Mouse (Mus musculus) hindbrain, embryonic 10.5 days (tissue): ENCODE results near the gene Mpp2. TPM values are rescaled to one million over a fixed set of nuclear protein-coding genes. Genes with fewer than 3 reads are reported as not detected.

Source experiments
- DNase-seq: peaks from one replicate; pipeline ENCODE4 v3.0.0-alpha.2; 2017; ENCODE audit warnings: low spot score
- H3K27ac ChIP-seq: fragments of 300-500 bp; sonication (generic); 2 replicates; pipeline ENCODE4 v1.5.1; 2016; ENCODE audit warnings: mild to moderate bottlenecking, moderate library complexity
- H3K27me3 ChIP-seq: fragments of 300-500 bp; sonication (generic); 2 replicates; pipeline ENCODE4 v1.6.1; 2016; ENCODE audit warnings: mild to moderate bottlenecking; ENCODE audit not compliant: poor library complexity, insufficient read depth, severe bottlenecking
- H3K36me3 ChIP-seq: fragments of 300-500 bp; sonication (generic); 2 replicates; pipeline ENCODE4 v1.6.1; 2016; ENCODE audit warnings: mild to moderate bottlenecking, moderate library complexity
- H3K4me1 ChIP-seq: fragments of 300-500 bp; sonication (generic); replicated peaks from 2 replicates; pipeline ENCODE4 v1.6.1; 2016; ENCODE audit warnings: mild to moderate bottlenecking
- H3K4me3 ChIP-seq: fragments of 300-500 bp; sonication (generic); 2 replicates; pipeline ENCODE4 v1.5.1; 2016; ENCODE audit warnings: mild to moderate bottlenecking, moderate library complexity
- H3K9me3 ChIP-seq: fragments of 300-500 bp; sonication (generic); 2 replicates; pipeline ENCODE4 v1.6.1; 2016; ENCODE audit warnings: mild to moderate bottlenecking, moderate library complexity
- WGBS: fragments of 180-500 bp; shearing (Covaris S2); methylation state at CpG from one replicate; pipeline ENCODE4 v1.1.7; 2016; 5-methylcytosine and 5-hydroxymethylcytosine counted together
- polyA plus RNA-seq: library from polyadenylated mRNA; unstranded; fragments of >200 nt; fragmentation: Nextera tagmentation; extraction: Ambion mirVana; gene quantifications from 2 replicates; pipeline ENCODE4 v1.2.1, GENCODE M21; 2016

Gene Mpp2
- polyA plus RNA-seq, 1 experiment from 2014 or later, result 18.6 TPM

DNA sequence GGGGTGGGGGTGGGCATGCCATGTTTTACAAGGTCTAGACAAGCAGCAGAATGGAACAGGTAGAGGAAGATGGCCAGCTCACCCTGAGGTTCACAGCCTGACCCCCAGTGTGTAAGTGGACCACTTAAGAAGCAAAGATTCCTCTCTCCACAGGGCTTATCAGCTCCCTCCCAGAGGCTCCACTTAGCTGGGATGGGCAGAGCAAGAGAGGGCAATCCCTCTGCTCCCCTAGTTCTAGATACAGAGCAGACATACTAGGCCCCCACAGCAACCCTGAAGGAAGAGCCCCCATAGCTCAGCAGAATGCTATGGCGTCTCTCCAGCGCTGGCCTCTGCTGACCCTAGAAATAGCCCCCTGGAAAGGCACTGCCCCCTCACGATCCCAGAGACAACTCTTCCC is 7.4 kb upstream of the Mpp2 start:
- Histone ChIP-seq H3K4me3 (no peak overlapping the region), H3K36me3 (no peaks in the 10 kb centered on the region), H3K27ac (0 out of 2 replicates have a peak overlapping the region, but pooled peaks have one; percentile 31), H3K9me3 (no peaks in the 10 kb centered on the region), H3K4me1 (peaks cover 21% of the 10 kb centered on the region), H3K27me3 (peaks cover 47% of the 10 kb centered on the region)
- 69% methylated on average over 3 of the region's 3 CpGs for WGBS
- DNase-seq, result no peak

DNA sequence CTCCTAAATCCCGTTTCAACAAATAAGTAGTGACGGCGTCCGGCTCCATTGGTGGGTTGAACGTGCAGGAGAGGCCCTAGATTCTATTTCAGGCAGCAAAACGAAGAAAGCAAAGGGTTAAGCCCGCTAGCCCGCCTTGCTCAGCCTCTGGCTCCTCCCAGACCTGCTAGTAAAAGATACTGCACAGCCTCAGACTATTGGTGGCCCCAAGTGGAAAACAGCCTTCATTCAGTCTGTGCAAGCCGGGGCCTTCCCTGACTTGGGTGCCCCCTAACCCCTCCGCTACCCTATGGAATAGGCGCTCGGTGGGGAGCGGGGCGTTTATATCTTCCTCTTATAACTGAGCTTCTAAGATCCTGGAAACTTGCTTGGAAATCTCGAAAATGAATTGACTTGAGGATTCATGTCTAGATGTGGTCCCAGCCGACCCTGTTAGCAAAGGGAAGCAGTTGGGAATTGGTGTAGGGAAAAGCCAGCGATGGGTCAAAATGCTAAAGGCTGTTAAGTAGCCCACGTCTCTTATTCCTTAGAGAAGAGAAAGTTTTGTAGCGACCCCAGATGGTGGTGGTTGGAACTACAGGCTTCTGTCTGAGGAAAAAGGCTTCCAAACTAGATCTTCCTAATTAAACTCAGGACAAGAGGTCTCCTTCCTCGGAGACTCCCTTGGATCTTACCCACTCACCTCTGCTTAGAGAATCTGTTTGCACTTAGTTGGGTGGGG is 933 bp upstream of the Mpp2 start:
- peak overlapping the region; percentile 95 for H3K27ac ChIP-seq
- DNase-seq, result peak; percentile 86
- no peaks in the 10 kb centered on the region for H3K9me3 ChIP-seq
- H3K4me1 ChIP-seq, result peaks cover 46% of the 10 kb centered on the region
- peak overlapping the region; percentile 80 for H3K4me3 ChIP-seq
- H3K27me3 ChIP-seq, result peaks cover 8% of the 10 kb centered on the region; the same call in 1 of the 2 replicates
- H3K36me3 ChIP-seq, result peaks cover 6% of the 10 kb centered on the region
- WGBS, result under 1% methylated on average over 20 of the region's 20 CpGs

DNA sequence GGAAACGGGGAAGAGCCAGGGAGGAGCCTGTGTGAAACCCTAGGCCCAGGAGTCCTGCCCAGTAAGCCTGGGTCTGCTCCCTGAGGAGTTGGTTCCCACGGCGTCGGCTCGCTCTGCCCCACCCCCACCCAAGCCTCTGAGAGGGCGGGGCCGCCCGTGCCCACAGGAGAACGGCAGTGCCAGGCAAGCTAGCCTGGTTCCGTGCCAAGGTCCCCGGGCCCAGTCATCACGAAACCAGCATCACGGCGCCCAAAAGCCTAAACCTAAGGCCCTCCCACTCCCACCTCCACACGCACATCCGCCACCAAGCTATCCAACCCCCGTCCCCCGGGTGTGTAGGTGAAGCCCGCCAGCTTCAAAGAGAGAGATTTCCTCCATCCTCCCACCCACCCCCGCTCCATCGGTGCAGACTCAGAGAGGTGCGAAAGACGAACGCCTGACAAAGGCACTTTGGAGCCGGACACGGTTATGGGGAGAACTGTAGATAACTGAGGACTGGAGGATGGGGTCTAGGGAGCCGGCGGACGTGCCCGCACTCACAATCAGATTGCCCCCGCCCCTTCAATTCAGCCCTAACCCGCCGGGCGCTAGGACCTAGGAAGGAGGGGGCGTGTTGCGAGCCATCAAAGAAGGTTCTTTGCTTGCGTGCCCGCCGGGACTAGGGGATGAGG is 1.1 kb downstream of the Mpp2 start:
- under 1% methylated on average over 39 of the region's 39 CpGs for WGBS
- H3K36me3 ChIP-seq, result peaks cover 13% of the 10 kb centered on the region
- peaks cover 63% of the 10 kb centered on the region for H3K4me1 ChIP-seq
- DNase-seq, result peak; percentile 94
- peak overlapping the region; percentile 95 for H3K27ac ChIP-seq
- no peaks in the 10 kb centered on the region; the same call in 1 of the 2 replicates for H3K9me3 ChIP-seq
- peaks cover 5% of the 10 kb centered on the region for H3K27me3 ChIP-seq
- peak overlapping the region; percentile 80 for H3K4me3 ChIP-seq

DNA sequence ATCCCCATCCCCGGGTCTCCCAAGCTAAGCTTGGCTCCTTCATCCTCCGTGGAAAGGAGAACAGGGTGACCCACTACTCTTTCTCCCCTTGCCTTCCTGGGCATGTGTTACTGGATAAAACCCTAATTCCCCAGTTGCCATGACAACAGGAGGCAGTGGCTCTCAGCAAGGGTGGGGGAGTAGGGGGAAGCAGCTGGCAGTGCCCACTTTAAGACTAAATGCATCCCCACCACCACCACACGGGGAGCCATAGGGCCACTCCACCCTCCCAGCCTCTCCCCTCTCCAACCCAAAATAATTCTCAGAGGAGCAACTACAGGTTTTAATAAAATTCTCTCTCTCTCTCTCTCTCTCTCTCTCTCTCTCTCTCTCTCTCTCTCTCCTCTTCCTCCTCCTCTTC is 2.0 kb downstream of the Mpp2 start:
- peaks cover 13% of the 10 kb centered on the region for H3K36me3 ChIP-seq
- H3K27me3 ChIP-seq, result peaks cover 9% of the 10 kb centered on the region
- peak overlapping the region; percentile 80 for H3K4me3 ChIP-seq
- peak; percentile 33 for DNase-seq
- H3K4me1 ChIP-seq, result peaks cover 72% of the 10 kb centered on the region
- 23% methylated on average over 3 of the region's 3 CpGs for WGBS
- H3K27ac ChIP-seq, result peak overlapping the region; percentile 95
- H3K9me3 ChIP-seq, result no peaks in the 10 kb centered on the region; the same call in 1 of the 2 replicates

DNA sequence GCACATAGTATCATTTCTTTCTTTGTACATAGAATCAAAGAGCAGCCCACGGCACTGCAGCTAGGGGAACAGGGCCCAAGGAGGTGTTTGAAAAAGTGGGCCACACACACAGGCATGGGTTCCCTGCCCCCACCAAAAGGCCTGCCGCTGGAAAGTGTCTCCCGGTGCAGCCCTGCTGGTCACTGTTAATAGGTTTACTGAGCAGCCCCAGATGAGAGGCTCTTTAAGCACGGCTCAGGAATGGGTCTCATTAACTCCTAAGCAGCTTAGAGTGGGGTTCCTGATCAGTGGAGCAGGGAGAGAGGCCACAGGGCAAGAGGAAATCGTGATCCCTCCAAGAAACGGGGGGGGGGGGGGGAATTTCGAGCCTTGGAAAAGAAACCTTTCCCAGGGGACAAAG is 4.2 kb downstream of the Mpp2 start:
- no peak for DNase-seq
- Histone ChIP-seq H3K36me3 (peaks cover 24% of the 10 kb centered on the region), H3K9me3 (no peaks in the 10 kb centered on the region; the same call in 1 of the 2 replicates), H3K4me1 (peaks cover 69% of the 10 kb centered on the region), H3K27ac (no peak overlapping the region), H3K27me3 (peaks cover 25% of the 10 kb centered on the region), H3K4me3 (no peak overlapping the region)
- WGBS, result 56% methylated on average over 7 of the region's 7 CpGs

DNA sequence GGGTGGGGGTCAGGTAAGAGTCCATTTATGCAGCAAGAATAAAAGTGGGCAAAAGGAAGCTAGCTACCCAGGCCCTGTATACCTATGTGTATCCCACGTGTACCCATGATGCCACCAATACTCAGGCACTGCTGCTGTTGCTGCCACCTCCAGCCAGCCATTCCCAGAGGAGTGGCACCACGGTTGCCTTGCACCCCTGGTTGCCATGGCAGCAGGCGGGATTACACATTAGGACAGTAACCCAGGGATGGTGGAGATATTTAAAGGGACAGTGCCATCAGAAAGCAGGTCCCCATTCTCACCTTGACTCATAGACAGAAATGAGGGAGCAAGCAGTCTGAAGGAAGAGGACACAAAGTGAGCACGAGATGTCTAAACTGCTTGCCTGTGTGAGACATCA is 5.1 kb downstream of the Mpp2 start:
- Histone ChIP-seq H3K36me3 (peaks cover 27% of the 10 kb centered on the region), H3K4me3 (no peak overlapping the region), H3K27me3 (peaks cover 28% of the 10 kb centered on the region), H3K27ac (no peak overlapping the region), H3K9me3 (no peaks in the 10 kb centered on the region; the same call in 1 of the 2 replicates), H3K4me1 (peaks cover 59% of the 10 kb centered on the region)
- WGBS, result 56% methylated on average over 4 of the region's 4 CpGs
- no peak for DNase-seq

DNA sequence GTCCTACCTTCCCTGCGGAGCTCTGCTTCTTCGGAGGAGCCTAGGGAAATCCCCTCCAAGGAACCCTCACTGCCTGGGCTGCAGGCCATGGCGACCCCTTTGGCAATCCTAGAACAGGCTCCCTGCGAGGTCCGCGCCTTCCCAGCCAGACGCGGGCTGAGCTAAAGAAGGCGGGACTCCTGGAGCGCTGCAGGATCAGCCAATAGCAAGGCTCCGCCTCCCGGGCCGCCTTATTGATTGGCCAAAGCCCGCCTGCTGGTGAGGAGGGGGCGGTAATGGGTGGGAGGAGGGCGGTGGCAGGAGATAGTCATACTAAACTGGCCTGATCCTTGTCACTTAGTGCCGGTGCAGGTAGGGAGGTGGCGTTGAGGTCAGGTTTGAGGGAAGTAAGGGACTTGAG is 6.0 kb downstream of the Mpp2 start:
- DNase-seq, result peak; percentile 88
- under 1% methylated on average over 18 of the region's 18 CpGs for WGBS
- peaks cover 35% of the 10 kb centered on the region for H3K36me3 ChIP-seq
- H3K27ac ChIP-seq, result peak overlapping the region; percentile 72
- peaks cover 28% of the 10 kb centered on the region for H3K27me3 ChIP-seq
- peaks cover 52% of the 10 kb centered on the region for H3K4me1 ChIP-seq
- no peaks in the 10 kb centered on the region; the same call in 1 of the 2 replicates for H3K9me3 ChIP-seq
- peak overlapping the region; percentile 51 for H3K4me3 ChIP-seq

DNA sequence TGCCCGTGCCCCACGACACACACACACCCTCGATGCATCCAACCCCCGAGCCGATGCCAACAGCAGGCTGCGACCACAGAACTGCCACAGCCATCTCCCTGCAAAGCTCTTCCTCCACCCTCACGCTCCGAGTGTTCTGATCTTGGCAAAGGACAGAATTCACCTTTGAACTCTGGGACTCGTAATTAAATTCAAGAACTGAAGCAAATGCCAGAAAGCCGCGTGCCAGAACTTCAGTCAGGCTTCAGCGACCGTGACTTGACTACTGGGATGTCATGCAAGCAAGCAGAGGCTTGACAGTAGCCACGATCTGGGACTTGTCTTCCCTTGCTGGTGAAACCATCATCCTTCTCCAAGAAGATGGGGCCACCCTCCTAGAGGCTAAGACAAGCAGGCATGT is 14.6 kb downstream of the Mpp2 start:
- Histone ChIP-seq H3K27ac (no peak overlapping the region), H3K4me1 (peaks cover 29% of the 10 kb centered on the region), H3K9me3 (no peaks in the 10 kb centered on the region), H3K36me3 (peaks cover 24% of the 10 kb centered on the region; the same call in 1 of the 2 replicates), H3K27me3 (peaks cover 23% of the 10 kb centered on the region; the same call in 1 of the 2 replicates), H3K4me3 (no peak overlapping the region)
- 70% methylated on average over 14 of the region's 14 CpGs for WGBS
- no peak for DNase-seq

DNA sequence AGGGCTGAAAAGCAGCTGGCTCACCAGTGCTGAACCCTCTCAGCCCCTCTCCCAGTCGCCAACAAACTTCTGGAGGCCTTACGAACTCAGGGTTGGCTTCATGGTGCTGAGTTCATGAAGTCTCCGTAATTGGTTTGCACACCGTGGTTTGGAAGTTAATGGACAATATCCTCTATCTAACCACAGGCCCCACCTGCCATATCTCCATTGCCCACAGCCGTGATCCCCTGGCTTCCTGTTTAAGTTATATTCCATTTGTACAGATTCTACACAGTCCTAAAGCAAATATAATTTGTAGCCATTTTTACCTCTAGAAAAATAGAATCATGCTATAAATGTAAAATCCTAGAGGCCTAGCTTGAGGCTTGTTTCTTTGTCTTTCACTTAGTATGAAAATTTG is 15.6 kb downstream of the Mpp2 start:
- 83% methylated on average over 5 of the region's 5 CpGs for WGBS
- H3K27ac ChIP-seq, result no peak overlapping the region

DNA sequence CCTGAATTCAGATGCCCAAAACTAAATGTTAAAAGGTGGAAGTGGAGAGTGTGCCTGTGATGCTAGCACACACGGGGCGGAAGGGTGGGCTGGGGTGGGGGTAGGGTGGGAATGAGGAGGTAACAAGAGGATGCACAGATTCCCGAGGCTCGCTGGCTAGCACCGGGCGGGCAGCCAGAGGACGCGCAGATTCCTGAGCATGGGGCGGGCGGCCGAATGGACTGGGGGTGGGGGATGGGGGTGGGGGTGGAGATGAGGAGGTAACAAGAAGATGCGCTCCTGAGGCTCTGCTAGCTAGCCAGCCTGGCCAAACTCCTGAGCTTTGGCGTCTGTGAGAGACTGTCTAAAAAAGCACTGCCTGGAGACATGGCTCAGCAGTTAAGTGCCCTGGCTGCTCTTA is 17.9 kb downstream of the Mpp2 start:
- WGBS, result 2% methylated on average over 13 of the region's 13 CpGs
- Histone ChIP-seq H3K4me1 (peaks cover 29% of the 10 kb centered on the region), H3K36me3 (0 out of 2 replicates have a peak, but pooled peaks cover 5% of the 10 kb centered on the region), H3K27me3 (peaks cover 29% of the 10 kb centered on the region), H3K4me3 (peak overlapping the region; percentile 34; the same call in 1 of the 2 replicates), H3K9me3 (no peaks in the 10 kb centered on the region), H3K27ac (no peak overlapping the region)
- DNase-seq, result no peak

More for the DNA sequence above, 15.6 kb downstream of the Mpp2 start:
- Histone ChIP-seq H3K9me3 (no peaks in the 10 kb centered on the region), H3K4me1 (peaks cover 29% of the 10 kb centered on the region), H3K36me3 (peaks cover 17% of the 10 kb centered on the region; the same call in 1 of the 2 replicates), H3K27me3 (peaks cover 29% of the 10 kb centered on the region), H3K4me3 (no peak overlapping the region)
- DNase-seq, result no peak

DNA sequence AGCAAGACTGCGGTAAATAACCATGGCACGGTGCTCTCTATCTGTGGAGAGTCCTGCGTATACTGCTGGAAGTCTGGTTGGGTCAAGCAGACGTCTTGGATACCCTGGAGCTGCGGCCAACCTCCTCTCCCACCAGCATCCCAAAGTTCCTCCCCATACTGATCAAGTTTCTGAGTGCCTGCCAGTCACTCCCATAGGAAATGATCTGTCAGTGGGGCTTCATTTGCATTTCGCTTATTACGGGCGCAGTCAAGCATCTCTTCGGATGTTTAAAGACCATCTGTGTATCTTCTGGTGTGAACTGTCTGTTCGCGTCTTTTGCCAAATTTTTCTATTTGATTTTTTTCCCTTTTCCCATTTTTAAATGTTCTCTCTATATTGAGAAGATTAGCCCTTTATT is 18.7 kb downstream of the Mpp2 start:
- 41% methylated on average over 11 of the region's 11 CpGs for WGBS
- DNase-seq, result no peak
- no peak overlapping the region for H3K4me3 ChIP-seq

DNA sequence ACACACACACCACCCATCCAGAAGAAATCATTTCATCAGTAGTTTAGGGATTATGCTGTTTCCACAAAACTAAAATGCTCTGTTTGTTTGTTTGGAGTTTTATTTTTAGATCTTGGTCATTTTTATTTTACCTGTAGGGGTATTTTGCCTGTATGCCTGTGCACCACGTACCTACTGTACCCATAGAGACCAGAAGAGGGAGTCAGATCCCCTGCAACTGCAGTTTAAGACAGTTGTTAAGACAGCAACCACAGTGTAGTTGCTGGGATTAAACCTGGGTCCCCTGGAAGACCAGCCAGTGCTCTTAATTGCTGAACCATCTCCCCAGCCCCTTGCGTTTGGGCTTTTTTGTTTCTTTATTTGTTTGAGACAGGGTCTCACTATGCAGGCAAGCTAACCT is 19.3 kb downstream of the Mpp2 start:
- WGBS, result 32% methylated on average over 2 of the region's 2 CpGs
- Histone ChIP-seq H3K4me1 (peaks cover 26% of the 10 kb centered on the region), H3K36me3 (no peaks in the 10 kb centered on the region), H3K4me3 (no peak overlapping the region), H3K27me3 (peaks cover 29% of the 10 kb centered on the region), H3K27ac (no peak overlapping the region), H3K9me3 (no peaks in the 10 kb centered on the region)
- DNase-seq, result no peak

More for the DNA sequence above, 18.7 kb downstream of the Mpp2 start:
- Histone ChIP-seq H3K27me3 (peaks cover 28% of the 10 kb centered on the region), H3K36me3 (0 out of 2 replicates have a peak, but pooled peaks cover 5% of the 10 kb centered on the region), H3K9me3 (no peaks in the 10 kb centered on the region), H3K27ac (no peak overlapping the region), H3K4me1 (peaks cover 29% of the 10 kb centered on the region)

DNA sequence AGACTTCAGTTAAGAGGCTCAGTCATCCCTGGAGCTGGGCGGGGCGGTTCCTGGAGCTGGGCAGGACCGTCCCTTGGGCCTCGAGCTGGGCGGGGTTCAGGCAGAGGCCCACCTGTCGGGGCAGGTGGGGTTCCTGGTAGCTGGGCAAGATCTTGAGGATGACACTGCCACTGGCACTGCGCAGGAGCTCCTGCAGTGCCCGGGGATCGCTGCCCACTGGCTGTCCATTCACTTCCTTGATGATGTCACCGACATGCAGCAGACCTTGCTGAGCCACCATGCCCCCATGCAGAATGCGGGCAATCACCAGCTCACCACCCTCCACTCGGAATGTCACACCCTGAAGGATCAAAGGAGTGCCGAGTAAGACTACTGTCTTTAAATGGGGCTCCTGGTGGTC is 25.2 kb downstream of the Mpp2 start:
- DNase-seq, result no peak
- peaks cover 39% of the 10 kb centered on the region for H3K27me3 ChIP-seq
- H3K9me3 ChIP-seq, result no peaks in the 10 kb centered on the region
- H3K36me3 ChIP-seq, result peaks cover 22% of the 10 kb centered on the region; the same call in 1 of the 2 replicates
- no peak overlapping the region for H3K27ac ChIP-seq
- H3K4me3 ChIP-seq, result no peak overlapping the region
- WGBS, result 80% methylated on average over 13 of the region's 13 CpGs
- peaks cover 11% of the 10 kb centered on the region for H3K4me1 ChIP-seq
